Mouse (Mus musculus) 3T3-L1 (cell line): ENCODE measurements around the gene Tmtc1.

Experiments
- DNase-seq: peaks from one replicate; pipeline ENCODE4 v3.0.0-alpha.2; 2015; ENCODE audit warnings: low read depth, low spot score

The Tmtc1 gene

GRCm38 (mm10) chr6:148310981-148311380, 133.2 kb downstream of the Tmtc1 start:
- DNase-seq, result no peak

- DNase-seq, result no peak
These were observed 138.4 kb downstream of the Tmtc1 start for GRCm38 (mm10) chr6:148305821-148306220.

GRCm38 (mm10) chr6:148305191-148305590, 139.0 kb downstream of the Tmtc1 start:
- peak; percentile 25 for DNase-seq

- no peak for DNase-seq
These were observed 141.9 kb downstream of the Tmtc1 start for GRCm38 (mm10) chr6:148302261-148302660.

GRCm38 (mm10) chr6:148297086-148297485, 147.1 kb downstream of the Tmtc1 start:
- peak; percentile 21 for DNase-seq

GRCm38 (mm10) chr6:148296418-148296817, 147.8 kb downstream of the Tmtc1 start:
- DNase-seq, result peak; percentile 12

- no peak for DNase-seq
These were observed 149.7 kb downstream of the Tmtc1 start for GRCm38 (mm10) chr6:148294506-148294905.

GRCm38 (mm10) chr6:148290865-148291264, 153.3 kb downstream of the Tmtc1 start:
- no peak for DNase-seq

- DNase-seq, result no peak
These were observed 160.8 kb downstream of the Tmtc1 start for GRCm38 (mm10) chr6:148283224-148283881.

GRCm38 (mm10) chr6:148279240-148279639, 164.9 kb downstream of the Tmtc1 start:
- no peak for DNase-seq

- DNase-seq, result no peak
These were observed 167.8 kb downstream of the Tmtc1 start for GRCm38 (mm10) chr6:148276418-148276817.

- no peak for DNase-seq
These were observed 169.1 kb downstream of the Tmtc1 start for GRCm38 (mm10) chr6:148275046-148275445.

GRCm38 (mm10) chr6:148260729-148261101, 183.5 kb downstream of the Tmtc1 start:
- DNase-seq, result no peak

GRCm38 (mm10) chr6:148259979-148260728, 184.0 kb downstream of the Tmtc1 start:
- no peak for DNase-seq

- no peak for DNase-seq
These were observed 185.1 kb downstream of the Tmtc1 start for GRCm38 (mm10) chr6:148259074-148259473.

GRCm38 (mm10) chr6:148257805-148258204, 186.4 kb downstream of the Tmtc1 start:
- DNase-seq, result no peak

GRCm38 (mm10) chr6:148256109-148256508, 188.1 kb downstream of the Tmtc1 start:
- no peak for DNase-seq

- no peak for DNase-seq
These were observed 188.7 kb downstream of the Tmtc1 start for GRCm38 (mm10) chr6:148255395-148256053.

- no peak for DNase-seq
These were observed 195.0 kb downstream of the Tmtc1 start for GRCm38 (mm10) chr6:148249221-148249620.

GRCm38 (mm10) chr6:148248625-148249024, 195.6 kb downstream of the Tmtc1 start:
- peak; percentile 84 for DNase-seq

- DNase-seq, result no peak
These were observed 197.6 kb downstream of the Tmtc1 start for GRCm38 (mm10) chr6:148246544-148246943.

GRCm38 (mm10) chr6:148244836-148245235, 199.4 kb downstream of the Tmtc1 start:
- no peak for DNase-seq

- DNase-seq, result no peak
These were observed 201.9 kb downstream of the Tmtc1 start for GRCm38 (mm10) chr6:148242304-148242703.
